Mouse (Mus musculus): Measurements from ENCODE around the gene Ace2.

The Ace2 gene

DNA sequence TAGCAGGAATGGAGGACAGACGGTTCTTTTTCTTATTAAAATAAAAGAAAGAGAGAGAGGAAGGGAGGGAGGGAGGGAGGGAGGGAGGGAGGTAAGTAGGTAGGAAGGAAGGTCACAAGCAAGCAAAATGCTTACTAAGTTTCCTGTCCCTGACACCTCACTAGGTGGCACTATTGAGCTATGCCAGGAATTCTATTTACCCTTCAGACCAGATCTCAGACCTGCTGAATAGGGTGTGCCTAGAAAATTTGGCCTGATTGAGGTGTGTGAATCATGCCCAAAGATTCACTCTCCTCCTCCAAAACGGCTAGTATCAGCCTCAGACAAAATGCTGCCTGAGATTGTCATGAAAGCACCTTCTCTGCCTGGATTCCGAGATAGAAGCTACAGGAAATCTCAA lies 44.7 kb downstream of the Ace2 start:
- peak; percentile 20 to 27 for DNase-seq

DNA sequence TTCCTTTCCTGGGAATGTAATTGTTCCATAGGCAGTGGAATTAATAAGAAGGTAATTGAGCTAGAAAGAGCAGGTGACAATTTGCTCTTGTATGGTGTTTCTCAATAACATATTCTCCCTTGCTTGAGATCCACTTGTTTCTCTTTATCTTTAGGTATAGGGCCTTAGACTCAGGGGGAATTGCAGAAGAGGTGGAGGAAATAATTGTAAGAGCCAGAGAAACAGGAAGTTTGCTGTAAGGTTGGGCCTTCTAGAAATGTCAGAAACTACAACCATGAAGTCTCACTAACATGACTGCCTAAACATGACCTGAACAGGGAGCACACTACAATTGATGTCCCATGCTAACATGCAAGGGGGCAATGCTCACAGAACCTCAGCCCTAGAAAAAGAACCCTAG lies 50.7 kb downstream of the Ace2 start:
- no peak for DNase-seq

DNA sequence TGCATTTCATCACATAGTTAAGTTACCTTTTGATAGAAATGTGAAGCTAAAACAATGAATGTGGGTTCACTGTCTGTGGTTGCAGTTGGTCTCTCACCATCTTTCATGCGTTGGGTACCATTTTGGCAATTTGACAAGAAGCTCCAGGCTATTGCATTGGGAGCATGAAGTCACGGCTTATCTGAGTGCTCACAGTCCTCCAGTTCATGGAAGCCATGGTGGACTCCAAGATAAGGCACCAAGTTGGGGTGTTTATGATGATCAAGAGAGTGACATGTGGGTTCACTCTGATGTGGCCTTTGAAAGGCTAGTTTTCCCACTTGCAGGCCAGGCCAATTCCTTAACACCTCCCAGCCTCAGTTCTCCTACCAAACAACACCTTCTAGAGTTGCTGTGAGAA lies 58.5 kb downstream of the Ace2 start:
- no peak for DNase-seq

DNA sequence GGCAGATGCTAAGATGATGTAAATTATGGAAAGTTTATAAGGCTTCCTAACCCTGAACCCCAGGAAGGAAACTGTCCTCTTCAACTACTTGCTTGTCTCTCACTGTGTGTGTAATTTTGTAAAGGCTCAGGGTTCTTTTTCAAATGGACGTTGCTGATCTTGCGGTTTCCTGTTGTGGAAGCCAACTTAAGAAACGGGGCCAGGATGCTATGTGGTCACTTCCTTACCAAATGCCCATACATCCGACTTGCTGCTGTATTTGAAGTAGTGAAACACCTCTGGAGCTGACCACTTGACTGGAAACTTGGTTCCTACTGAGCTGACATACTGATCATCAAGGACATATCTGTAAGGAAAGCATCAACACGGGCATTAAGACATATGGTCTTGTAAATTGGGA lies 61.4 kb downstream of the Ace2 start:
- DNase-seq: no peak

DNA sequence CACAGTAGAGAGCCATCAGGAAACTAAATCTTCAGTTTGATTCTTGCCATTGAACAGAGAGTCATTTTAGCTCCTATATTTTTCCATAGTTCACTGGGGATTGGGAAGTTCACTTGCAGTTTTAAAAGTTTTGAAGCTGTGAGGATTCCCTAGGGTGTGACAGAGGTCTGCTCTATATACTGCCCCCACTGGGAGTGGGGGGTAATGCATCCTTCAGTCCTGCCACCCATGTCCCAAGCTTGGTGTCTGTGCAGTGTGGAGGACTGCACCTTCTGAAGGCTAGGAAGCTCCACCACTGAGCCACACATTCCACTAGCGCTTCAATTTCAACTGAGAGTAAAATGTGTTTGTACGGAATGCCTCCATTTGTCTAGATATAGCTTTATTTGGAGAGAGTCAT lies 82.9 kb downstream of the Ace2 start:
- peak; percentile 16 to 40 for DNase-seq

DNA sequence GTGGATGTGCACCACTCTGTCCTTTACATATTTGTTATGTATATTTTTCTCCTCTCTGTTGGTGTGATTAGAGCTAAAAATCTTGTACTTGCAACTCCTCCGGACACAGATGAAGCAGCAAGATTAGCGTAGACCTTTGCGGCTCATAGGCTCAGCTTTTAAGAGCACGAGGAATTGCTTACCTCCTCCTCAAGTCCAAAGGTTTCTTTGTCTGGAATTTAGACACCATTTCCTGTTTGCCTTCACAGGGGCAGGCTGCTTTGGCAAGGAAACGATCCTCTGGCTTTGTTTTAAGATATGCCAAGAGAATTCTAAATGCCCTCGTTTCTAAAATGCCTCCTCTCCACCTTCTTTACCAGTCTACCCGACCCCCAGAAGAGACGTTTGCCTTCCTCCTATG lies 94.2 kb downstream of the Ace2 start:
- DNase-seq: peak in 1 of 2 experiments; percentile 5
